Mouse (Mus musculus) erythroblast, embryonic 14.5 days (primary cell): ENCODE results near the gene Micu2.

ENCODE experiments used
- GATA1 ChIP-seq: IDR thresholded peaks from 2 replicates; pipeline ENCODE4 v1.6.1; 2012; ENCODE audit warnings: low read length, inconsistent platforms, mixed read lengths
- TAL1 ChIP-seq: IDR thresholded peaks from 3 replicates; pipeline ENCODE4 v1.6.1; 2012; ENCODE audit warnings: low read length, inconsistent platforms, mixed read lengths

DNA sequence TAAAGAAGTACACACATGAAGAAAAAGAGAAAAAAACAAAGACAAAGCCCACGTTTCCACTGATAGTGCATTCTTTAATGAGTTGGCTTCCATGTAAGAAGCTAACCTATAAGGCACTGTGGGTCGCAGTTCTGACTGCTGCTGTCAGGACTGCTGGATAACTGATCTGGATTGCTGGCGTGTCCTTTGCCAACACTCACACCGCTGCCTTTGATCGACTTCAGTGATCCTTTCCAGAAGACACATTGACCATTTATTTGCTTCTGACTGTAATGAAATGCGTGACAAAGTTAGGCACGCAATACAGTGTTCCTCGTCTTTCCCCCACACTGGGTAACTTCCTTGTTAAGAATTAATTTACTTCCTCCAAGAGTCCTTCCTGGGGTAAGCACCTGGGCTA is 18.3 kb downstream of the Micu2 start:
- TF ChIP-seq GATA1 (no peak), TAL1 (no peak)
